Mouse (Mus musculus) ES-E14 (cell line): ENCODE measurements around the gene Vps52. TPM values are rescaled to one million over a fixed set of nuclear protein-coding genes. Genes with fewer than 3 reads are reported as not detected.

Source experiments
- DNase-seq: peaks from one replicate; pipeline ENCODE4 v3.0.0-alpha.2; 2013; ENCODE audit warnings: low read depth, low spot score
- H3K27ac ChIP-seq: 2 replicates; pipeline ENCODE4 v1.5.1; 2012; ENCODE audit warnings: low read depth, mild to moderate bottlenecking, low read length, moderate library complexity, mixed read lengths; ENCODE audit not compliant: poor library complexity, insufficient read depth, severe bottlenecking
- H3K36me3 ChIP-seq: 2 replicates; pipeline ENCODE4 v1.6.1; 2012; ENCODE audit warnings: mild to moderate bottlenecking, low read length, moderate library complexity, mixed read lengths; ENCODE audit not compliant: control insufficient read depth, poor library complexity, insufficient read depth, severe bottlenecking
- H3K4me1 ChIP-seq, 2 experiments: fragments of 150-350 bp in 1 of 2; sonication (generic) in 1 of 2; 2 replicates each; pipeline ENCODE4 v1.6.1; 2012; ENCODE audit warnings: low read length in 2 of 2, mild to moderate bottlenecking in 1 of 2, mixed read lengths in 1 of 2; ENCODE audit not compliant: control insufficient read depth in 2 of 2, insufficient read depth in 2 of 2, poor library complexity in 1 of 2
- H3K4me3 ChIP-seq, 2 experiments: fragments of 150-350 bp in 1 of 2; sonication (generic) in 1 of 2; 2 replicates each; pipeline ENCODE4 v1.5.1; 2012; ENCODE audit warnings: low read length in 2 of 2, low read depth in 1 of 2, mild to moderate bottlenecking in 1 of 2, mixed read lengths in 1 of 2; ENCODE audit not compliant: insufficient read depth in 1 of 2, poor library complexity in 1 of 2, severe bottlenecking in 1 of 2
- H3K9ac ChIP-seq: 2 replicates; pipeline ENCODE4 v1.6.1; 2012; ENCODE audit warnings: low read depth, mild to moderate bottlenecking, low read length, mixed read lengths; ENCODE audit not compliant: poor library complexity, insufficient read depth, severe bottlenecking
- H3K9me3 ChIP-seq: fragments of 150-350 bp; sonication (generic); 2 replicates; pipeline ENCODE4 v1.6.1; 2012; ENCODE audit warnings: low read depth, mild to moderate bottlenecking, low read length; ENCODE audit not compliant: control insufficient read depth, insufficient read depth
- CHD2 ChIP-seq: IDR thresholded peaks from 2 replicates; pipeline ENCODE4 v1.6.1; 2014; ENCODE audit warnings: mild to moderate bottlenecking, low read depth, low read length, inconsistent platforms
- HCFC1 ChIP-seq: IDR thresholded peaks from 2 replicates; pipeline ENCODE4 v1.6.1; 2012; ENCODE audit warnings: low read length, inconsistent platforms, borderline replicate concordance; ENCODE audit not compliant: insufficient read depth
- MAFK ChIP-seq: IDR thresholded peaks from 2 replicates; pipeline ENCODE4 v1.6.1; 2014; ENCODE audit warnings: mild to moderate bottlenecking, low read depth, low read length, inconsistent platforms; ENCODE audit not compliant: insufficient read depth
- ZC3H11A ChIP-seq: IDR thresholded peaks from 2 replicates; pipeline ENCODE4 v1.6.1; 2012; ENCODE audit warnings: low read depth, mild to moderate bottlenecking, inconsistent platforms, low read length, borderline replicate concordance
- ZNF384 ChIP-seq: IDR thresholded peaks from 2 replicates; pipeline ENCODE4 v1.6.1; 2012; ENCODE audit warnings: low read depth, low read length, inconsistent platforms
- in situ Hi-C, 2 experiments: fragments of 600-800 bp; cut with MboI; formaldehyde crosslinking; loops; one replicate each; pipeline ENCODE4 v1.15.1; 2025; ENCODE audit warnings: low sequenced_read_pairs in 2 of 2, inconsistent platforms in 1 of 2; ENCODE audit not compliant: unreplicated experiment in 2 of 2
- total RNA-seq: library from RNA; depleted of rRNA; stranded (reverse); fragments of 300-350 nt; gene quantifications from 2 replicates; pipeline ENCODE4 v1.2.3, GENCODE M21; 2012; rRNA removed

Vps52 gene
- 23.2 and 24.8 TPM in 2 replicates for total RNA-seq

DNA sequence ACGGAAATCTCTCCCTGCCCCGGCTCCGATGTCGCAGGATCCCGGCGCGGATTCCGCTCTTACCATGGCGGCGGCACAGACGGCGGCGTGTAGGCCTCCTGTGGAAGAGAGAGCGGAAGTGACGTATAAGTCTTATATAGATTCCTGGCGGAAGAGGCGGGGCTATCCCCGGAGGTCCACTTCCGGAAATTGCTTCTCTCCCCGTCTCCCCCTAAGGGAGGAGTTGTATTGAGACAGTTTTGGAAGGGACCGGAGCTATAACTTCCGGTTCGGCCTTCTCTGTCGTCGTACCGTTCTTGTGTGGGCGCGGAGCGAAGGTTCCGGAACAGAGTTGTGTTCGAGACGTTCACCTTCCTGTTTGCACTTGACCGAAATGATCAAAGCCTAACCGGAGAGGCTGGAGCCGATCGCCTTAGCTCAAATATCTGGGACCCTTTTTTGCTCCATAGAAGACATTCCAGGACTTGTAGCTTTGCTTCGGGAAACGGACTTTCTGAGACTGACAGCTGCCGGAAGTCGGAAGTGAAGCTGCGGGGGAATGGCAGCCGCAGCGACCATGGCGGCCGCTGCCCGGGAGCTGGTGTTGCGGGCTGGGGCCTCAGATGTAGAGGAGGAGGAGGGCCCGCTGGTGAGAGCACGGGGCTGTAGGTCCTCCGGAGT, at the start of gene Vps52, which contains the start of gene Rps18:
Vps52 (plus strand) TSS at position 258 of the 660 bp plus-strand sequence.
Rps18 (minus strand) TSS at position 447 of the 660 bp plus-strand sequence.
- Histone ChIP-seq H3K9ac (peak within 1 kb of the TSS; percentile 98), H3K27ac (peak within 1 kb of the TSS; percentile 91), H3K4me3 (peak within 1 kb of the TSS; percentile 90 to 96), H3K36me3 (peaks cover 42% of the 10 kb centered on the region), H3K4me1 (peaks cover 0 to 1% of the 10 kb centered on the region in 2 experiments; a peak in 1 of 4 replicates), H3K9me3 (no peaks in the 10 kb centered on the region)
- in situ Hi-C loops = no loop called here
- TF ChIP-seq ZC3H11A = no peak
- TF ChIP-seq MAFK = no peak
- TF ChIP-seq ZNF384 = no peak
- peak; percentile 50; the same call in 1 of the 2 replicates for TF ChIP-seq CHD2
- TF ChIP-seq HCFC1 = peak; percentile 90
- peak; percentile 96 for DNase-seq

DNA sequence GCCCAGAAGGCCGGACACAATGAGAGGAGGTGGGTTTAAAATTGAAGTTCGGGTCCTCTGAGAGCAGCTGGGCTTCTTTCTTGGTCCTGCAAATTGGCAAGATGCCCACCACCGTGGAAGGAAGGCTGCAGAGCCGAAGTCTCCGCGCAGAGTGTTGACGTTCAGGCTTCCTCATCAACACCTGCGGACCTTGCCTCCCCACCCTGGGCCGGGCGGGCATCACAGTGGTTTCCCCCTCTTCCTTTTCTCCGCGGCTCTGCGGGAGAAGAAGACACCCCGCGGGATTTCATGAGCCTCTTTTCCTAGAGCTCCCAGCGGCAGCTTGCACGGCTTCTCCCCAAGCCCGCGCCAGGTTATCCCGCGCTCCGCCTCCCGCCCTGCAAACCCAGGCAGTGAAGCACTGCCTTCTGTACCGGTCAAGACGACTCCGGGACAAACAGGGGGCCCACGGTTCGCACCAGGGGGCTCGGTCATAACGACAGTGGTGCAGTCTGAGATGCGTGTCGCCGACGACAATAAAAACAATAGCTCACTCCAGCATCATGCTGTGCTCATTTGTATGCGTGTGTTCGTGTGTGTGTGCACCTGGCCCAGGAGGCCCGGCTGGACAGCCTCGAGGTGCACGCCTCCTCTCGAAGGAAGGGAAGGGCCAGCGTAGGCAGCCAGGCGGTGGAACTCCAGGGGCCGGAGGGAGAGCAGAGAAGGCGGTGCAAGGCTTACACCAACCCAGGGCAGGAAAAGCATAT, 47.1 kb upstream of the Vps52 start:
- H3K36me3 ChIP-seq = peaks cover 27% of the 10 kb centered on the region
- H3K27ac ChIP-seq = peak overlapping the region; percentile 90
- in situ Hi-C loops = no loop called here
- H3K9me3 ChIP-seq = no peaks in the 10 kb centered on the region
- TF ChIP-seq CHD2 (no peak), HCFC1 (no peak), MAFK (no peak), ZC3H11A (no peak), ZNF384 (no peak)
- H3K4me3 ChIP-seq = peak overlapping the region; percentile 75 to 87
- H3K9ac ChIP-seq = peak overlapping the region; percentile 77
- peaks cover 0 to 15% of the 10 kb centered on the region in 2 experiments; a peak in 3 of 4 replicates for H3K4me1 ChIP-seq
- DNase-seq = no peak

DNA sequence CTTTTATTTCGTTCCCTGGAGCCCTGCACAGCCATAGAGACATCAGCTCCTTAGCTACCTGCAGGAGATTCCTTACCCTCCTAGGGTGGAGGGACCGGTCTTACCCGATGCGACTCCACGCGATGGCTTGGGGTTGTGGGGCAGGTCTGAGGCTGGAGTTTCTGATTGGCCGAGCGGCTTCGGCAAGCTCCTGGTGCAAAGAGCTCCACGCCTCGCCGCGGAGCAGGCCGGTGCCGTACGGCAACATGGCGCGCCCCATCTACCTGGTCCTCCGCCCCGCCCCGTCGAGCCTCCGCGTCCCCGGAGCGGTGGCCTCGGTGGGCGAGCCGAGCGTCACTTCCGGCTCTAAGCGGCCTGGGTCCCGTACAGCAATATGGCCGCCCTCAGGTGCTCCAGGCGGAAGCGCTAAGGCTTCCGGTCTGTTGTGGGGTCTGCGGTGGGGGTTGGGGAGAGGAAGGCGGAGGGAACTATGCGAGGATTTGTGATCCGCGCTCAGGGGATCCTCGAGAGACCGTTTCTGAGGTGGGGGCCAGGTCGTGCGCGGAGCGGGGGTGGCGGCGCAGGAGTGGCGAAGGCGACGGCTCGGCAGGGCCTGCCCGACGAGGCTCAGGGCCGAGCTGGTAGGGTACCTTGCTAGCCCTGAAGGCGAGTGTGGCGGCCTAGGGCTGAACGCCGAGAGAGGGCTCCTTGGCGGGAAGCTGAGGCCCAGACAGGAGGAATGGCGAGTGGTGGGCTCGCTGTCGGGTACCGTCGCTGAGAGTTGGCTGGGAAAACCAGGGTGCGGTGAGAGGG, 46.3 kb upstream of the Vps52 start, which contains the start of gene Daxx:
Daxx (plus strand) TSS at position 338 of the 792 bp plus-strand sequence.
- in situ Hi-C loops = no loop called here
- peak; percentile 97 for DNase-seq
- Histone ChIP-seq H3K4me1 (peaks cover 0 to 8% of the 10 kb centered on the region in 2 experiments; a peak in 2 of 4 replicates), H3K27ac (peak within 1 kb of the TSS; percentile 90), H3K36me3 (peaks cover 35% of the 10 kb centered on the region), H3K4me3 (peak within 1 kb of the TSS; percentile 84 to 87), H3K9ac (peak within 1 kb of the TSS; percentile 92), H3K9me3 (no peaks in the 10 kb centered on the region)
- TF ChIP-seq HCFC1 (peak; percentile 90), ZC3H11A (no peak)

DNA sequence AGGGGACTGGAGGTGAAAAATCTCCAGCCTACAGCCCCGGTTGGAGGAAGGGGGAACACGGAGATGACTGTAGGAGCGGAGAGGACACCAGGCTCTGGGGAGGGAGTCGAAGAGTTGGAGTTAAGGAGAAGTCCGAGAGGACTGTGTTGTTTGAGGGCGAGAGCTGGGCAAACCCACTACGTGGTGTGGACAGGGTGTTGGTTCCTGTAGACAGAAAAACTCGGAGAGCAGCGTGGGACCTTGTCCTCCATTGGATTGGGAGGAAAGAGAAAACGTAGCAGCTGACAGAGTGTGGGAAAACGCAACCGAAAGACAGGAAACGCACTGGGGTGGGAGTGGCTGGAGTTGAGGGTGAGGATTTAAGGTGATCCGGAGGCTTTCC, 45.8 kb upstream of the Vps52 start:
- Histone ChIP-seq H3K36me3 (peaks cover 36% of the 10 kb centered on the region), H3K9me3 (no peaks in the 10 kb centered on the region), H3K27ac (peak overlapping the region; percentile 76), H3K9ac (peak overlapping the region; percentile 92), H3K4me3 (peak overlapping the region; percentile 84 to 87), H3K4me1 (peaks cover 0 to 8% of the 10 kb centered on the region in 2 experiments; a peak in 2 of 4 replicates)
- TF ChIP-seq CHD2 (no peak), MAFK (no peak), HCFC1 (no peak), ZNF384 (no peak), ZC3H11A (no peak)
- DNase-seq = no peak
- in situ Hi-C loops = no loop called here
